Mouse (Mus musculus): Measurements from ENCODE around the gene Ephb4.

- TF ChIP-seq TAL1 (IDR thresholded peaks at IDR 0.05; ENCODE audit: low read length): no peak
- TF ChIP-seq GATA1 (IDR thresholded peaks at IDR 0.05; ENCODE audit: low read length): no peak
Observed at GRCm38 (mm10) chr5:137414253-137414652, 64.3 kb downstream of the Ephb4 start.
